Mouse (Mus musculus) ES-E14 (cell line): ENCODE data around the gene Pard3.

Source experiments
- CHD2 ChIP-seq: IDR thresholded peaks from 2 replicates; pipeline ENCODE4 v1.6.1; 2014; ENCODE audit warnings: mild to moderate bottlenecking, low read depth, low read length, inconsistent platforms
- HCFC1 ChIP-seq: IDR thresholded peaks from 2 replicates; pipeline ENCODE4 v1.6.1; 2012; ENCODE audit warnings: low read length, inconsistent platforms, borderline replicate concordance; ENCODE audit not compliant: insufficient read depth
- MAFK ChIP-seq: IDR thresholded peaks from 2 replicates; pipeline ENCODE4 v1.6.1; 2014; ENCODE audit warnings: mild to moderate bottlenecking, low read depth, low read length, inconsistent platforms; ENCODE audit not compliant: insufficient read depth
- ZC3H11A ChIP-seq: IDR thresholded peaks from 2 replicates; pipeline ENCODE4 v1.6.1; 2012; ENCODE audit warnings: low read depth, mild to moderate bottlenecking, inconsistent platforms, low read length, borderline replicate concordance
- ZNF384 ChIP-seq: IDR thresholded peaks from 2 replicates; pipeline ENCODE4 v1.6.1; 2012; ENCODE audit warnings: low read depth, low read length, inconsistent platforms

- TF ChIP-seq HCFC1: no peak
- TF ChIP-seq CHD2: no peak
- TF ChIP-seq MAFK: no peak
- TF ChIP-seq ZNF384: no peak
- no peak for TF ChIP-seq ZC3H11A
Measured at GRCm38 (mm10) chr8:127055081-127055480, 8.6 kb upstream of the Pard3 start.
